Mouse (Mus musculus): ENCODE data around the gene Dusp1.

- no peak for TF ChIP-seq CTCF (IDR thresholded peaks at IDR 0.05; ENCODE audit: low read depth, low read length)
- no peak for TF ChIP-seq TAL1 (conservative IDR thresholded peaks at IDR 0.05; ENCODE audit: low read depth, low read length)
- TF ChIP-seq GATA2 (IDR thresholded peaks at IDR 0.05; ENCODE audit: borderline replicate concordance, low read depth, low read length) = no peak
- TF ChIP-seq GATA1 (IDR thresholded peaks at IDR 0.05; ENCODE audit: borderline replicate concordance, low read length) = no peak
Observed at GRCm38 (mm10) chr17:26490910-26491309, 71.0 kb downstream of the Dusp1 start.
